Comparison of ENCODE assay signal across 12 mouse cellular contexts in genomic region chr8:11327722-11328417, GRCm38 (mm10). TPM values are rescaled to one million over a fixed set of nuclear protein-coding genes. Genes with fewer than 3 reads are reported as not detected.
DNase-seq lines count a peak whose midpoint lies in the region; ATAC-seq lines count a peak whose summit lies in the region.
"Had no signal": no experiment of that assay in that cellular context is flagged by ENCODE, and none has a peak within 500 bp of the region (broad histone marks: within the 10 kb centered on the region; RNA-seq: fewer than 3 reads in every experiment).

No protein-coding gene starts in this region.

- no peak overlapping the region for H3K4me3 ChIP-seq in kidney, embryonic 14.5 days (ENCODE audit: low read length)
- H3K4me3 ChIP-seq in forebrain, embryonic 14.5 days (ENCODE audit: low read depth, low read length), result no peak overlapping the region
- H3K4me3 ChIP-seq: left cerebral cortex, adult 2 months; liver, embryonic 13.5 days had no signal

- H3K4me2 ChIP-seq in kidney, embryonic 14.5 days (replicated peaks; ENCODE audit: low read depth, low read length), result no peak overlapping the region
- H3K4me2 ChIP-seq in forebrain, embryonic 14.5 days (ENCODE audit: low read length), result no peak overlapping the region
- H3K4me2 ChIP-seq: liver, embryonic 13.5 days had no signal

- H3K9ac ChIP-seq in kidney, embryonic 14.5 days (ENCODE audit: low read depth, low read length), result peak overlapping the region; percentile 18; the same call in 1 of the 2 replicates
- no peak overlapping the region for H3K9ac ChIP-seq in forebrain, embryonic 14.5 days (ENCODE audit: low read length)
- H3K9ac ChIP-seq: liver, embryonic 13.5 days had no signal

- peak; percentile 63 for ATAC-seq in kidney, embryonic 14.5 days (ENCODE audit: low FRiP score, low TSS enrichment)
- no peak for ATAC-seq in forebrain, embryonic 14.5 days
- ATAC-seq: forebrain, embryonic 16.5 days; inflammation-experienced regulatory T-cells, adult 6 months had no signal

- H3K27ac ChIP-seq in kidney, embryonic 14.5 days (ENCODE audit: low read depth, low read length), result peak overlapping the region; percentile 70
- no peak overlapping the region for H3K27ac ChIP-seq in forebrain, embryonic 14.5 days (ENCODE audit: low read depth, low read length)
- H3K27ac ChIP-seq: left cerebral cortex, adult 2 months; liver, embryonic 13.5 days had no signal

- no peaks in the 10 kb centered on the region for H3K9me3 ChIP-seq in kidney, embryonic 14.5 days (ENCODE audit: control insufficient read depth, low read length)
- H3K9me3 ChIP-seq in forebrain, embryonic 14.5 days (replicated peaks; ENCODE audit: control insufficient read depth, low read length), result no peaks in the 10 kb centered on the region
- H3K9me3 ChIP-seq: liver, embryonic 13.5 days had no signal

- H3K4me1 ChIP-seq in kidney, embryonic 14.5 days (ENCODE audit: control insufficient read depth, insufficient read depth, low read length), result peaks cover 30% of the 10 kb centered on the region
- no peaks in the 10 kb centered on the region for H3K4me1 ChIP-seq in forebrain, embryonic 14.5 days (ENCODE audit: control insufficient read depth, insufficient read depth, low read length)

- 16% methylated on average over 5 of the region's 5 CpGs for WGBS in kidney, embryonic 14.5 days
- WGBS in forebrain, embryonic 14.5 days, result 52% methylated on average over 5 of the region's 5 CpGs

- H3K36me3 ChIP-seq in kidney, embryonic 14.5 days (ENCODE audit: control insufficient read depth, insufficient read depth, low read length), result no peaks in the 10 kb centered on the region
- H3K36me3 ChIP-seq in forebrain, embryonic 14.5 days (ENCODE audit: control insufficient read depth, insufficient read depth, low read length), result no peaks in the 10 kb centered on the region
- H3K36me3 ChIP-seq: liver, embryonic 13.5 days had no signal

- no peak for DNase-seq in kidney, adult 11 months
- peak; percentile 59 for DNase-seq in NIH3T3 (ENCODE audit: low read depth)
- DNase-seq in R1 (ENCODE audit: low read depth, low spot score), result peak; percentile 30
- DNase-seq in kidney, postnatal 4 days, result peak; percentile 47 to 58
- no peak for DNase-seq in adrenal gland, adult 2 months
- DNase-seq in forebrain, embryonic 14.5 days (ENCODE audit: low spot score), result no peak
- DNase-seq: cerebellum, adult 8-10 months; liver, embryonic 13.5 days had no signal

- no peaks in the 10 kb centered on the region for H3K27me3 ChIP-seq in kidney, embryonic 14.5 days (ENCODE audit: control insufficient read depth, insufficient read depth, low read length)
- H3K27me3 ChIP-seq in forebrain, embryonic 14.5 days (replicated peaks; ENCODE audit: control insufficient read depth, insufficient read depth, low read length), result no peaks in the 10 kb centered on the region
- H3K27me3 ChIP-seq: liver, embryonic 13.5 days had no signal

RNA-seq across cellular contexts. Expression of gene Col4a1, which starts 15.2 kb away (rescaled TPM):
- 169 and 322 TPM in 2 replicates for polyA plus RNA-seq in kidney, embryonic 14.5 days (2014; fragmentation: Nextera tagmentation; extraction: Ambion mirVana)
- 100 to 1,000 TPM; 260 to 455 TPM for total RNA-seq in adrenal gland, adult 2 months (2021)
- 293 and 303 TPM in 2 replicates for polyA plus RNA-seq in adrenal gland, adult 2 months (2012; rRNA removed)
- 77.9 and 91.4 TPM in 2 replicates for polyA plus RNA-seq in forebrain, embryonic 14.5 days (2014; fragmentation: Nextera tagmentation; extraction: Ambion mirVana)

RNA-seq across cellular contexts. Expression of gene Col4a2, which starts 15.3 kb away (rescaled TPM):
- 45.1 and 82.2 TPM in 2 replicates for polyA plus RNA-seq in kidney, embryonic 14.5 days (2014; fragmentation: Nextera tagmentation; extraction: Ambion mirVana)
- total RNA-seq in adrenal gland, adult 2 months (2021), result 100 to 1,000 TPM; 127 to 193 TPM
- 114 and 115 TPM in 2 replicates for polyA plus RNA-seq in adrenal gland, adult 2 months (2012; rRNA removed)
- polyA plus RNA-seq in forebrain, embryonic 14.5 days (2014; fragmentation: Nextera tagmentation; extraction: Ambion mirVana), result 19.1 and 27.1 TPM in 2 replicates
- polyA plus RNA-seq: inflammation-experienced regulatory T-cells, adult 6 months had no signal

Comparison
In these comparisons a context has a peak if more than half of its experiments do, and no peak if none do; other contexts are left out.
1. DNase-seq: peak in NIH3T3 (single experiment), R1 (single experiment) and kidney, postnatal 4 days (2 of 2); none in kidney, adult 11 months (single experiment), adrenal gland, adult 2 months (single experiment) and forebrain, embryonic 14.5 days (single experiment).